ENCODE assay signal across 27 mouse cellular contexts in genomic region chrX:134020664-134021063, GRCm38 (mm10). TPM values are rescaled to one million over a fixed set of nuclear protein-coding genes. Genes with fewer than 3 reads are reported as not detected.
DNase-seq lines count a peak whose midpoint lies in the region; ATAC-seq lines count a peak whose summit lies in the region.
"Had no signal": no experiment of that assay in that cellular context is flagged by ENCODE, and none has a peak within 500 bp of the region (broad histone marks: within the 10 kb centered on the region; RNA-seq: fewer than 3 reads in every experiment).

No protein-coding gene starts in this region.

- 45% methylated on average over 5 of the region's 5 CpGs for WGBS in heart, embryonic 11.5 days (ENCODE audit: insufficient replicate concordance)
- WGBS in forebrain, embryonic 15.5 days, result 39% methylated on average over 5 of the region's 5 CpGs

- H3K9ac ChIP-seq in heart, embryonic 11.5 days (ENCODE audit: low read depth, low read length), result no peak overlapping the region
- no peak overlapping the region for H3K9ac ChIP-seq in forebrain, embryonic 15.5 days (replicated peaks)
- H3K9ac ChIP-seq: embryonic facial prominence, embryonic 12.5 days; heart, embryonic 15.5 days; limb, embryonic 12.5 days; liver, embryonic 15.5 days; stomach, embryonic 15.5 days had no signal

- no peak overlapping the region for H3K27ac ChIP-seq in heart, embryonic 11.5 days (ENCODE audit: low read depth, low read length)
- H3K27ac ChIP-seq in forebrain, embryonic 15.5 days (replicated peaks), result no peak overlapping the region
- H3K27ac ChIP-seq: embryonic facial prominence, embryonic 12.5 days; heart, embryonic 15.5 days; layer of hippocampus, adult 2 months; left cerebral cortex, adult 2 months; limb, embryonic 12.5 days; liver, embryonic 15.5 days; stomach, embryonic 15.5 days had no signal

- H3K4me3 ChIP-seq in heart, embryonic 11.5 days (ENCODE audit: low read depth, low read length), result no peak overlapping the region
- H3K4me3 ChIP-seq in forebrain, embryonic 15.5 days, result no peak overlapping the region
- H3K4me3 ChIP-seq: embryonic facial prominence, embryonic 12.5 days; heart, embryonic 15.5 days; layer of hippocampus, adult 2 months; left cerebral cortex, adult 2 months; limb, embryonic 12.5 days; liver, embryonic 15.5 days; megakaryocyte, embryonic 14.5 days; stomach, embryonic 15.5 days had no signal

- H3K9me3 ChIP-seq in heart, embryonic 11.5 days (replicated peaks; ENCODE audit: control insufficient read depth, low read length), result no peaks in the 10 kb centered on the region
- H3K9me3 ChIP-seq in forebrain, embryonic 15.5 days, result no peaks in the 10 kb centered on the region
- H3K9me3 ChIP-seq: embryonic facial prominence, embryonic 12.5 days; heart, embryonic 15.5 days; limb, embryonic 12.5 days; liver, embryonic 15.5 days; stomach, embryonic 15.5 days had no signal

- no peaks in the 10 kb centered on the region for H3K4me1 ChIP-seq in heart, embryonic 11.5 days (ENCODE audit: control insufficient read depth, insufficient read depth, low read length)
- no peaks in the 10 kb centered on the region for H3K4me1 ChIP-seq in forebrain, embryonic 15.5 days
- H3K4me1 ChIP-seq: embryonic facial prominence, embryonic 12.5 days; heart, embryonic 15.5 days; limb, embryonic 12.5 days; liver, embryonic 15.5 days; megakaryocyte, embryonic 14.5 days; stomach, embryonic 15.5 days had no signal

- H3K4me2 ChIP-seq in heart, embryonic 11.5 days, result no peak overlapping the region
- H3K4me2 ChIP-seq in forebrain, embryonic 15.5 days (replicated peaks), result no peak overlapping the region
- H3K4me2 ChIP-seq: embryonic facial prominence, embryonic 12.5 days; heart, embryonic 15.5 days; limb, embryonic 12.5 days; liver, embryonic 15.5 days; stomach, embryonic 15.5 days had no signal

- no peaks in the 10 kb centered on the region for H3K27me3 ChIP-seq in heart, embryonic 11.5 days (ENCODE audit: control insufficient read depth, insufficient read depth, low read length)
- H3K27me3 ChIP-seq in forebrain, embryonic 15.5 days, result no peaks in the 10 kb centered on the region
- H3K27me3 ChIP-seq: embryonic facial prominence, embryonic 12.5 days; heart, embryonic 15.5 days; liver, embryonic 15.5 days; megakaryocyte, embryonic 14.5 days; stomach, embryonic 15.5 days had no signal

- no peak for ATAC-seq in heart, embryonic 11.5 days (replicated peaks; ENCODE audit: insufficient number of reproducible peaks, low FRiP score, low TSS enrichment)
- no peak for ATAC-seq in forebrain, embryonic 15.5 days (replicated peaks)
- ATAC-seq: forebrain, embryonic 16.5 days; hindbrain, embryonic 16.5 days had no signal

- peak; percentile 42 for DNase-seq in heart, adult 8-10 months (ENCODE audit: low spot score)
- peak; percentile 5 for DNase-seq in kidney, postnatal 10 days
- no peak for DNase-seq in kidney, postnatal 25 days
- DNase-seq in lung, postnatal 36 days, result peak; percentile 3
- DNase-seq in lung, adult 18-20 months, result no peak
- DNase-seq in skeletal muscle tissue, adult 2 months (ENCODE audit: low read depth, low spot score), result peak; percentile 3
- DNase-seq: adrenal gland, postnatal 25 days; B cell, adult 2 months; cerebellum, adult 18-20 months; cerebellum, postnatal 10 days; kidney, adult 2 months; kidney, postnatal 36 days; midbrain, embryonic 14.5 days; retina, postnatal 1 day; right cerebral cortex, postnatal 14 days had no signal

- no peaks in the 10 kb centered on the region for H3K36me3 ChIP-seq in heart, embryonic 11.5 days (ENCODE audit: control insufficient read depth, insufficient read depth, low read length)
- no peaks in the 10 kb centered on the region for H3K36me3 ChIP-seq in forebrain, embryonic 15.5 days
- H3K36me3 ChIP-seq: embryonic facial prominence, embryonic 12.5 days; heart, embryonic 15.5 days; limb, embryonic 12.5 days; liver, embryonic 15.5 days; stomach, embryonic 15.5 days had no signal

RNA-seq across cellular contexts. Expression of gene Cstf2, which starts 38.3 kb away (rescaled TPM):
- 10 to 100 TPM; 10.5 to 15.1 (median 12.3) TPM for total RNA-seq in heart, adult 8-10 months (2022)
- 36.3 and 42.6 TPM in 2 replicates for polyA plus RNA-seq in heart, embryonic 11.5 days (2014; fragmentation: Nextera tagmentation; extraction: Ambion mirVana)
- polyA plus RNA-seq in forebrain, embryonic 15.5 days (2015; fragmentation: Nextera tagmentation; extraction: Ambion mirVana), result 56.8 and 62.1 TPM in 2 replicates

RNA-seq across cellular contexts. Expression of gene Sytl4, which starts 39.1 kb away (rescaled TPM):
- 1 to 10 TPM; 1.2 to 2.8 (median 2.3) TPM for total RNA-seq in heart, adult 8-10 months (2022)
- 2.6 and 3.3 TPM in 2 replicates for polyA plus RNA-seq in heart, embryonic 11.5 days (2014; fragmentation: Nextera tagmentation; extraction: Ambion mirVana)
- 0.36 and 0.82 TPM in 2 replicates for polyA plus RNA-seq in forebrain, embryonic 15.5 days (2015; fragmentation: Nextera tagmentation; extraction: Ambion mirVana)

Comparison
In these comparisons a context has a peak if more than half of its experiments do, and no peak if none do; other contexts are left out.
1. DNase-seq: peak in heart, adult 8-10 months (single experiment), kidney, postnatal 10 days (single experiment), lung, postnatal 36 days (single experiment) and skeletal muscle tissue, adult 2 months (single experiment); none in kidney, postnatal 25 days (0 of 2) and lung, adult 18-20 months (0 of 2).